Mouse (Mus musculus) limb, embryonic 10.5 days (tissue): ENCODE data around the gene Cep41. TPM values are rescaled to one million over a fixed set of nuclear protein-coding genes. Genes with fewer than 3 reads are reported as not detected.
A peak's percentile ranks its signal among the peaks of the same experiment; 100 is the strongest.

Source experiments
- DNase-seq: peaks from one replicate; pipeline ENCODE4 v3.0.0-alpha.2; 2017; ENCODE audit warnings: low spot score
- H3K27ac ChIP-seq: fragments of 300-500 bp; sonication (generic); 2 replicates; pipeline ENCODE4 v1.5.1; 2016; ENCODE audit warnings: mild to moderate bottlenecking
- H3K27me3 ChIP-seq: fragments of 300-500 bp; sonication (generic); 2 replicates; pipeline ENCODE4 v1.6.1; 2016; ENCODE audit warnings: low read depth, mild to moderate bottlenecking; ENCODE audit not compliant: poor library complexity, severe bottlenecking
- H3K36me3 ChIP-seq: fragments of 300-500 bp; sonication (generic); 2 replicates; pipeline ENCODE4 v1.6.1; 2016; ENCODE audit warnings: mild to moderate bottlenecking, moderate library complexity
- H3K4me1 ChIP-seq: fragments of 300-500 bp; sonication (generic); 2 replicates; pipeline ENCODE4 v1.6.1; 2016
- H3K4me3 ChIP-seq: fragments of 300-500 bp; sonication (generic); 2 replicates; pipeline ENCODE4 v1.5.1; 2016; ENCODE audit warnings: mild to moderate bottlenecking, moderate library complexity
- H3K9me3 ChIP-seq: fragments of 300-500 bp; sonication (generic); replicated peaks from 2 replicates; pipeline ENCODE4 v1.6.1; 2016; ENCODE audit warnings: mild to moderate bottlenecking
- WGBS: fragments of 180-500 bp; shearing (Covaris S2); methylation state at CpG from one replicate; pipeline ENCODE4 v1.1.7; 2016; 5-methylcytosine and 5-hydroxymethylcytosine counted together
- polyA plus RNA-seq: library from polyadenylated mRNA; unstranded; fragments of >200 nt; fragmentation: Nextera tagmentation; extraction: Ambion mirVana; gene quantifications from 2 replicates; pipeline ENCODE4 v1.2.1, GENCODE M21; 2016

Gene Cep41
- polyA plus RNA-seq, 1 experiment from 2014 or later, result 33.1 TPM

GRCm38 (mm10) chr6:30628152-30628551 lies 65.4 kb downstream of the Cep41 start:
- DNase-seq, result no peak
- H3K27ac ChIP-seq, result peak overlapping the region; percentile 84
- no peaks in the 10 kb centered on the region for H3K36me3 ChIP-seq
- no peak overlapping the region for H3K4me3 ChIP-seq
- H3K4me1 ChIP-seq, result peaks cover 51% of the 10 kb centered on the region
- 38% methylated on average over 6 of the region's 6 CpGs for whole genome bisulfite sequencing
- no peaks in the 10 kb centered on the region for H3K9me3 ChIP-seq
- H3K27me3 ChIP-seq, result no peaks in the 10 kb centered on the region

- Histone ChIP-seq H3K36me3 (no peaks in the 10 kb centered on the region), H3K9me3 (no peaks in the 10 kb centered on the region), H3K4me3 (no peak overlapping the region), H3K27ac (peak overlapping the region; percentile 73), H3K4me1 (peaks cover 45% of the 10 kb centered on the region), H3K27me3 (no peaks in the 10 kb centered on the region)
- no peak for DNase-seq
- 90% methylated on average over 9 of the region's 9 CpGs for WGBS
Observed at GRCm38 (mm10) chr6:30624763-30625162, 68.8 kb downstream of the Cep41 start.

GRCm38 (mm10) chr6:30621986-30622389 lies 71.6 kb downstream of the Cep41 start:
- Histone ChIP-seq H3K4me3 (no peak overlapping the region), H3K36me3 (no peaks in the 10 kb centered on the region), H3K27me3 (no peaks in the 10 kb centered on the region), H3K27ac (peak overlapping the region; percentile 27; the same call in 1 of the 2 replicates), H3K4me1 (peaks cover 54% of the 10 kb centered on the region), H3K9me3 (no peaks in the 10 kb centered on the region)
- no peak for DNase-seq
- WGBS, result 47% methylated on average over 4 of the region's 4 CpGs

- Histone ChIP-seq H3K27ac (peak overlapping the region; percentile 91), H3K4me3 (no peak overlapping the region), H3K36me3 (no peaks in the 10 kb centered on the region), H3K9me3 (no peaks in the 10 kb centered on the region), H3K27me3 (no peaks in the 10 kb centered on the region), H3K4me1 (peaks cover 61% of the 10 kb centered on the region)
- WGBS, result 80% methylated on average over 6 of the region's 6 CpGs
- DNase-seq, result no peak
Observed at GRCm38 (mm10) chr6:30620994-30621393, 72.6 kb downstream of the Cep41 start.

- no peaks in the 10 kb centered on the region for H3K9me3 ChIP-seq
- WGBS, result 83% methylated on average over 4 of the region's 4 CpGs
- DNase-seq, result no peak
- no peaks in the 10 kb centered on the region for H3K27me3 ChIP-seq
- H3K36me3 ChIP-seq, result no peaks in the 10 kb centered on the region
- peak overlapping the region; percentile 91 for H3K27ac ChIP-seq
- H3K4me1 ChIP-seq, result peaks cover 65% of the 10 kb centered on the region
- H3K4me3 ChIP-seq, result no peak overlapping the region
Observed at GRCm38 (mm10) chr6:30620591-30620990, 73.0 kb downstream of the Cep41 start.

- no peak for DNase-seq
- Histone ChIP-seq H3K9me3 (no peaks in the 10 kb centered on the region), H3K27me3 (no peaks in the 10 kb centered on the region), H3K36me3 (no peaks in the 10 kb centered on the region), H3K27ac (peak overlapping the region; percentile 91), H3K4me1 (peaks cover 69% of the 10 kb centered on the region), H3K4me3 (no peak overlapping the region)
- WGBS, result 77% methylated on average over 5 of the region's 5 CpGs
Observed at GRCm38 (mm10) chr6:30619606-30620005, 73.9 kb downstream of the Cep41 start.

- 37% methylated on average over 6 of the region's 6 CpGs for WGBS
- H3K9me3 ChIP-seq, result no peaks in the 10 kb centered on the region
- peak overlapping the region; percentile 91 for H3K27ac ChIP-seq
- H3K4me1 ChIP-seq, result peaks cover 76% of the 10 kb centered on the region
- no peak overlapping the region for H3K4me3 ChIP-seq
- no peaks in the 10 kb centered on the region for H3K27me3 ChIP-seq
- no peak for DNase-seq
- no peaks in the 10 kb centered on the region for H3K36me3 ChIP-seq
Observed at GRCm38 (mm10) chr6:30618735-30619134, 74.8 kb downstream of the Cep41 start.

- H3K4me1 ChIP-seq, result peaks cover 79% of the 10 kb centered on the region
Observed at GRCm38 (mm10) chr6:30617959-30618590, 75.5 kb downstream of the Cep41 start.

GRCm38 (mm10) chr6:30617020-30617958 lies 76.3 kb downstream of the Cep41 start:
- H3K27ac ChIP-seq, result peak overlapping the region; percentile 91
- DNase-seq, result peak; percentile 90
- H3K4me1 ChIP-seq, result peaks cover 82% of the 10 kb centered on the region
- no peaks in the 10 kb centered on the region for H3K27me3 ChIP-seq
- WGBS, result 2% methylated on average over 13 of the region's 13 CpGs
- no peaks in the 10 kb centered on the region for H3K36me3 ChIP-seq
- H3K9me3 ChIP-seq, result no peaks in the 10 kb centered on the region
- peak overlapping the region; percentile 40 for H3K4me3 ChIP-seq

More at GRCm38 (mm10) chr6:30617959-30618590, 75.5 kb downstream of the Cep41 start:
- Histone ChIP-seq H3K27ac (peak overlapping the region; percentile 91), H3K36me3 (no peaks in the 10 kb centered on the region), H3K27me3 (no peaks in the 10 kb centered on the region), H3K9me3 (no peaks in the 10 kb centered on the region), H3K4me3 (peak overlapping the region; percentile 40)
- DNase-seq, result peak; percentile 74
- WGBS, result 4% methylated on average over 18 of the region's 18 CpGs

GRCm38 (mm10) chr6:30616491-30616941 lies 77.0 kb downstream of the Cep41 start:
- WGBS, result 2% methylated on average over 8 of the region's 8 CpGs
- Histone ChIP-seq H3K36me3 (no peaks in the 10 kb centered on the region), H3K27ac (peak overlapping the region; percentile 91), H3K4me1 (peaks cover 90% of the 10 kb centered on the region), H3K4me3 (peak overlapping the region; percentile 40), H3K27me3 (no peaks in the 10 kb centered on the region), H3K9me3 (no peaks in the 10 kb centered on the region)
- DNase-seq, result peak; percentile 64

GRCm38 (mm10) chr6:30615741-30616140 lies 77.8 kb downstream of the Cep41 start:
- Histone ChIP-seq H3K4me1 (peaks cover 88% of the 10 kb centered on the region), H3K27ac (peak overlapping the region; percentile 91)
- 16% methylated on average over 4 of the region's 4 CpGs for WGBS

GRCm38 (mm10) chr6:30614251-30614650 lies 79.3 kb downstream of the Cep41 start:
- peaks cover 74% of the 10 kb centered on the region for H3K4me1 ChIP-seq
- no peaks in the 10 kb centered on the region for H3K9me3 ChIP-seq
- H3K27ac ChIP-seq, result peak overlapping the region; percentile 91; the same call in 1 of the 2 replicates
- H3K36me3 ChIP-seq, result no peaks in the 10 kb centered on the region
- DNase-seq, result no peak
- no peak overlapping the region for H3K4me3 ChIP-seq
- WGBS, result 88% methylated on average over 6 of the region's 6 CpGs
- no peaks in the 10 kb centered on the region for H3K27me3 ChIP-seq

More at GRCm38 (mm10) chr6:30615741-30616140, 77.8 kb downstream of the Cep41 start:
- H3K9me3 ChIP-seq, result no peaks in the 10 kb centered on the region
- no peaks in the 10 kb centered on the region for H3K36me3 ChIP-seq
- no peaks in the 10 kb centered on the region for H3K27me3 ChIP-seq
- peak overlapping the region; percentile 40 for H3K4me3 ChIP-seq
- DNase-seq, result no peak

GRCm38 (mm10) chr6:30611212-30611611 lies 82.3 kb downstream of the Cep41 start:
- WGBS, result 76% methylated on average over 5 of the region's 5 CpGs
- Histone ChIP-seq H3K4me1 (peaks cover 51% of the 10 kb centered on the region), H3K27ac (peak overlapping the region; percentile 83), H3K4me3 (no peak overlapping the region), H3K27me3 (no peaks in the 10 kb centered on the region), H3K9me3 (no peaks in the 10 kb centered on the region), H3K36me3 (no peaks in the 10 kb centered on the region)
- no peak for DNase-seq
